Mouse (Mus musculus) hindbrain, embryonic 11.5 days (tissue): ENCODE data around the gene Gpc1. TPM values are rescaled to one million over a fixed set of nuclear protein-coding genes. Genes with fewer than 3 reads are reported as not detected.

ENCODE experiments used
- ATAC-seq: fragments of 200-750 bp; cut with Nextera tagmentation; 2 replicates; pipeline ENCODE4 v1.8.0; 2017; ENCODE audit warnings: mild to moderate bottlenecking, moderate TSS enrichment, moderate library complexity; ENCODE audit not compliant: low FRiP score
- DNase-seq: peaks from one replicate; pipeline ENCODE4 v3.0.0-alpha.2; 2015; ENCODE audit warnings: low spot score
- H3K27ac ChIP-seq: fragments of 300-500 bp; sonication (generic); 2 replicates; pipeline ENCODE4 v1.5.1; 2014; ENCODE audit warnings: mild to moderate bottlenecking, low read depth, low read length
- H3K27me3 ChIP-seq: fragments of 300-500 bp; sonication (generic); 2 replicates; pipeline ENCODE4 v1.6.1; 2014; ENCODE audit warnings: mild to moderate bottlenecking, low read length, moderate library complexity, mixed read lengths; ENCODE audit not compliant: control insufficient read depth, insufficient read depth
- H3K36me3 ChIP-seq: fragments of 300-500 bp; sonication (generic); 2 replicates; pipeline ENCODE4 v1.6.1; 2014; ENCODE audit warnings: mild to moderate bottlenecking, low read length, moderate library complexity, mixed read lengths; ENCODE audit not compliant: control insufficient read depth, insufficient read depth
- H3K4me1 ChIP-seq: fragments of 300-500 bp; sonication (generic); replicated peaks from 2 replicates; pipeline ENCODE4 v1.6.1; 2014; ENCODE audit warnings: low read length, mixed read lengths; ENCODE audit not compliant: control insufficient read depth, insufficient read depth
- H3K4me2 ChIP-seq: fragments of 300-500 bp; sonication (generic); replicated peaks from 2 replicates; pipeline ENCODE4 v1.6.1; 2014; ENCODE audit warnings: mild to moderate bottlenecking, low read depth, low read length
- H3K4me3 ChIP-seq: fragments of 300-500 bp; sonication (generic); 2 replicates; pipeline ENCODE4 v1.5.1; 2014; ENCODE audit warnings: low read depth, low read length
- H3K9ac ChIP-seq: fragments of 300-500 bp; sonication (generic); 2 replicates; pipeline ENCODE4 v1.6.1; 2014; ENCODE audit warnings: low read depth, low read length
- H3K9me3 ChIP-seq: fragments of 300-500 bp; sonication (generic); 2 replicates; pipeline ENCODE4 v1.6.1; 2016; ENCODE audit warnings: low read length; ENCODE audit not compliant: control insufficient read depth
- WGBS: fragments of 180-500 bp; shearing (Covaris S2); extraction: QIAGEN DNeasy Blood & Tissue Kit; methylation state at CpG from one replicate; pipeline ENCODE4 v1.1.7; 2014; 5-methylcytosine and 5-hydroxymethylcytosine counted together
- microRNA counts: library from miRNA; unstranded; fragments of <30 nt; microRNA quantifications from one replicate; lab custom pipeline; 2015
- polyA plus RNA-seq: library from polyadenylated mRNA; unstranded; fragments of >200 nt; fragmentation: Nextera tagmentation; extraction: Ambion mirVana; gene quantifications from 2 replicates; pipeline ENCODE4 v1.2.1, GENCODE M21; 2014

Gpc1 gene
- polyA plus RNA-seq, 1 experiment from 2014 or later = 31.1 TPM

DNA sequence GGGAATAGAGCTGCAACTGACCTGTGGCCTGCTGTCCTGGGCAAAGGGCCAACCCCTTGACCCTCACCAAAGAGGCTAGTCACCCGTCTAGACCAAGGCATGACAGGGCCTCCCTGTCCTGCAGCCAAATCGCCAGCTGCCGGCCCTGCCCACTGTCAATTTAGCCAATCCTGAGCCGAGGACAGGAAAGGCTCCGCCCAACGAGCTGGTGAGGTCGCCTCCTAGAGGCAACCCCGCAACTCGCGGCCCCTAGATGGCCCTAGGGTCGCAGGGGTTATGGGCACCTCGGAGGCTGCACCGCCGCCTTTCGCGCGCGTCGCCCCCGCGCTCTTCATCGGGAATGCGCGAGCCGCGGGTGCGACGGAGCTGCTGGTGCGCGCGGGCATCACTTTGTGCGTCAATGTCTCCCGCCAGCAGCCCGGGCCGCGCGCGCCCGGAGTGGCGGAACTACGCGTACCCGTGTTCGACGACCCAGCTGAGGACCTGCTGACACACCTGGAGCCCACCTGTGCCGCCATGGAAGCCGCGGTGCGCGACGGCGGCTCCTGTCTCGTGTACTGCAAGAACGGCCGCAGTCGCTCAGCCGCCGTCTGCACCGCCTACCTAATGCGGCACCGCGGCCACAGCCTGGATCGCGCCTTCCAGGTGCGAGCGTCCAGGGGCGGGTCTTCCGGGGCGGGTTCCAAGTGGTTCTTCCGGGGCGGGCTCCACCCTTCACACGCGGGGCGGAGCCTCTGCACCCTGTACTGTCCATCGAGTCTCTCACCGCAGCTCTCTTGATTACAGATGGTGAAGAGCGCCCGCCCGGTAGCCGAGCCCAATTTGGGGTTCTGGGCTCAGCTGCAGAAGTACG is 75.6 kb downstream of the Gpc1 start, which contains the start of gene Dusp28:
Dusp28 (plus strand) TSS at position 203 of the 853 bp plus-strand sequence.
- no peaks in the 10 kb centered on the region for H3K36me3 ChIP-seq
- peak within 1 kb of the TSS; percentile 80 for H3K27ac ChIP-seq
- H3K27me3 ChIP-seq = peaks cover 7% of the 10 kb centered on the region; the same call in 1 of the 2 replicates
- under 1% methylated on average over 80 of the region's 81 CpGs for WGBS
- H3K4me3 ChIP-seq = peak within 1 kb of the TSS; percentile 73
- H3K9ac ChIP-seq = peak within 1 kb of the TSS; percentile 67
- H3K4me2 ChIP-seq = peak within 1 kb of the TSS; percentile 71
- no peaks in the 10 kb centered on the region for H3K9me3 ChIP-seq
- peaks cover 10% of the 10 kb centered on the region for H3K4me1 ChIP-seq
- ATAC-seq (peak; percentile 89), DNase-seq (peak; percentile 87)

DNA sequence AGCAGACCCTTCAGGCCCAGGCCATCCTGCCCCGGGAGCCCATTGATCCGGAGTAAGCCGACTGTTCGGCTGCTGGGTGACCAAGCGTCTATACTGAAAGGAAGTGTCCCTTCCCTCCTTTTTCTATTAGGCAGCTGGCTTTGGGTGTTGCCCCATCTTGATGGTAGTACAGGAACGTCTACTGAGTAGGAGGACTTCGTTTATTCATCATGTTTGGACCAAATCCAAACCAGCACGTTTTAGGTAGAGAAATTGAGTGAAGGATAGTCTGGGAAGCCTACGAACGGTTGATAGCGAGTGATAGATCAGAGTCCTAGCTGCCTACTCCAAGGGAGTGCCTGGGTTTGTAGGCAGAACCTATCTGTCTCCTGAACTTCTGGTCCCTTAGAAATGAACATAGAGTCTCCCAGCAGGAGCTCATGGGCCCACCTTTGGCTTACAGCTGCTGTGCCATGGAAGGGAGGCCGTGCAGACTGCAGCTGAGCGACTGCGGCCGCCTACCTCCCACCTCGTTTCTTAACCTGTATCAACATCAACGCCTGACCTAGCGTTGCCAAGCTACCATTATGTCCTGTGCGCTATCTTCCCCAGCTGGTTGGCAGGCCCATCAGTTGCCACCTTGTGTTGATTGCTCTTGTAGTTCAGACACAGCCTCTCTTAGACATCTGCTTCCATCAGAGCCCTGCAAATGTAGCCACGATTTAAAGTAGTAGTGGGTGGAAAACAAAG is 76.4 kb downstream of the Gpc1 start:
- peaks cover 5% of the 10 kb centered on the region; the same call in 1 of the 2 replicates for H3K27me3 ChIP-seq
- peak overlapping the region; percentile 73 for H3K4me3 ChIP-seq
- H3K27ac ChIP-seq = peak overlapping the region; percentile 58; the same call in 1 of the 2 replicates
- DNase-seq (no peak), ATAC-seq (no peak)
- peak overlapping the region; percentile 71 for H3K4me2 ChIP-seq
- WGBS = 43% methylated on average over 20 of the region's 20 CpGs
- H3K9ac ChIP-seq = peak overlapping the region; percentile 67
- no peaks in the 10 kb centered on the region for H3K36me3 ChIP-seq
- no peaks in the 10 kb centered on the region for H3K9me3 ChIP-seq
- peaks cover 10% of the 10 kb centered on the region for H3K4me1 ChIP-seq

DNA sequence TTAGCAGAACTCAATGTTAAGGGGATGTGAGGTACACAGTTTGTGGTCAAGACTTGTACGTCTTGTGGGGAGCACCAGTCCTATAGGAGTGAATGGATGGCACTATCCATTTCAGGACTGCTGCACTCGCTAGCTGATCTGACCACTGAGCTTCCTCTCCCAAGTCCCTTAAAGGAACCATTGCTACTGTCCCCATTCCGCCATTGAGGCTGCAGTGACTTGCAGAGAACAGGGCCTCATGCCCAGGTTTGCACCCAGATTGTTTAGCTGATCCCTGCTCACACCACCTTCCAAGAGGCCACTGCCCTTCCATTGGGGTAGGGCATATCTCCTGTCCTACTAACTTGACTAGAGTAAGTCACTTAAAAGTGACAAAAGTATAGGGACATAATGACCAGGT is 77.2 kb downstream of the Gpc1 start:
- Histone ChIP-seq H3K27ac (no peak overlapping the region), H3K9me3 (no peaks in the 10 kb centered on the region), H3K27me3 (peaks cover 5% of the 10 kb centered on the region; the same call in 1 of the 2 replicates), H3K4me1 (peaks cover 10% of the 10 kb centered on the region), H3K4me3 (no peak overlapping the region), H3K9ac (no peak overlapping the region), H3K4me2 (no peak overlapping the region), H3K36me3 (no peaks in the 10 kb centered on the region)
- ATAC-seq = no peak
- WGBS = 94% methylated on average over 3 of the region's 3 CpGs
- DNase-seq = no peak

DNA sequence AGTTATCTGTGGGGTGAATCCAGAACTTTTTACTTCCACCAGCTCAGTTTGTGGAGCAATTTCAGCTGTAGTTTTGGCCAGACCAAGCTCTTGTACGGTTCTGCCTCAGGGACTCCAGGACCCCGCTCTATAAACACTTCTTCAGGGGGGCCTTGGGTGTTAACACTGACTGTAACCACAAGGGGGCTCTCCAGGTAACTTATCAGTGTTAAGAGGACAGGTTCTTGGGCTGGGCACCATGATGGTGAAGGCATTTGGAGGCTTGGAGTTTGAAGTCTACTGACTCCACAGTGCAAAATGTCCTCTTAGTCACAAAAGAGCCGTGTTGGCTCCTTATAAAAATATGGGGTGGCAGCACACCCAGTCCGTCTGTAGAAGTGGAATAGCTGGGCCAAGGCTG is 77.6 kb downstream of the Gpc1 start:
- Histone ChIP-seq H3K36me3 (no peaks in the 10 kb centered on the region), H3K4me3 (no peak overlapping the region), H3K4me2 (no peak overlapping the region), H3K4me1 (peaks cover 10% of the 10 kb centered on the region), H3K9ac (no peak overlapping the region), H3K9me3 (no peaks in the 10 kb centered on the region), H3K27me3 (peaks cover 5% of the 10 kb centered on the region; the same call in 1 of the 2 replicates), H3K27ac (no peak overlapping the region)
- no peak for ATAC-seq
- DNase-seq = peak; percentile 51
- 64% methylated on average over 4 of the region's 4 CpGs for WGBS

MicroRNAs encoded within 50 kb of the gene (microRNA counts, 519-probe panel; counts per million panel counts)
- 5,042 counts per million, percentile 67 among the panel's probes with 10 or more counts for microRNA mmu-miR-149 (lab: Ali Mortazavi, UCI)

Other genes starting within 250 kb of the Gpc1 start
- gene Olfr1412, start 245.9 kb upstream of the Gpc1 start, polyA plus RNA-seq = not detected in 2 replicates
- gene Olfr1411, start 237.2 kb upstream of the Gpc1 start, polyA plus RNA-seq = not detected in 2 replicates
- gene Olfr1410, start 225.9 kb upstream of the Gpc1 start, polyA plus RNA-seq = not detected in 2 replicates
- 0.09 TPM in 1 of 2 replicates, not detected in the other for gene Olfr12, start 213.9 kb upstream of the Gpc1 start, polyA plus RNA-seq
- 388 and 392 TPM in 2 replicates for gene Cops9, start 189.7 kb upstream of the Gpc1 start, polyA plus RNA-seq
- gene Otos, start 182.8 kb upstream of the Gpc1 start, polyA plus RNA-seq = 0.09 and 0.10 TPM in 2 replicates
- 0.35 and 0.80 TPM in 2 replicates for gene Ankmy1, start 71.3 kb downstream of the Gpc1 start, polyA plus RNA-seq
- 7.8 and 8.5 TPM in 2 replicates for gene Dusp28, start 75.3 kb downstream of the Gpc1 start, polyA plus RNA-seq
- gene Rnpepl1, start 79.1 kb downstream of the Gpc1 start, polyA plus RNA-seq = 14.3 and 15.6 TPM in 2 replicates
- 32.3 and 40.9 TPM in 2 replicates for gene Capn10, start 102.7 kb downstream of the Gpc1 start, polyA plus RNA-seq
- gene Gpr35, start 119.2 kb downstream of the Gpc1 start, polyA plus RNA-seq = 0.43 TPM in 1 of 2 replicates, not detected in the other
- gene Aqp12, start 174.7 kb downstream of the Gpc1 start, polyA plus RNA-seq = not detected in 2 replicates